Mouse (Mus musculus): ENCODE measurements around the gene Zbed5. TPM values are rescaled to one million over a fixed set of nuclear protein-coding genes. Genes with fewer than 3 reads are reported as not detected.

Gene Zbed5
- polyA plus RNA-seq (2014; fragmentation: Illumina TruSeq; extraction: RNeasy Lipid Tissue Mini Kit (QIAGEN cat#74804); ENCODE audit: low read depth, low replicate concordance) = 1.4 TPM

GRCm38 (mm10) chr5:129895198-129896088, at the start of gene Zbed5:
Gene Zbed5, plus strand, starts transcription at chr5:129895723.

GRCm38 (mm10) chr5:129846752-129847557, 48.6 kb upstream of the Zbed5 start, which contains the start of gene Sumf2:
Gene Sumf2, plus strand, starts transcription at chr5:129846986.

GRCm38 (mm10) chr5:129886911-129887636, 8.4 kb upstream of the Zbed5 start, which contains the start of gene Chchd2:
Gene Chchd2, minus strand, starts transcription at chr5:129887470.

GRCm38 (mm10) chr5:129898449-129898848, 2.9 kb downstream of the Zbed5 start, which contains the start of gene Phkg1:
Gene Phkg1, minus strand, starts transcription at chr5:129898549.

GRCm38 (mm10) chr5:129908242-129908965, 12.9 kb downstream of the Zbed5 start, which contains the start of gene Nupr1l:
Gene Nupr1l, plus strand, starts transcription at chr5:129908540.

GRCm38 (mm10) chr5:129941495-129942045, 46.0 kb downstream of the Zbed5 start, which contains the start of gene Vkorc1l1:
Gene Vkorc1l1, plus strand, starts transcription at chr5:129941970.

Other genes starting within 250 kb of the Zbed5 start
- 4.0 TPM for gene Zfp11, start 225.6 kb upstream of the Zbed5 start, polyA plus RNA-seq (2014; fragmentation: Illumina TruSeq; extraction: RNeasy Lipid Tissue Mini Kit (QIAGEN cat#74804); ENCODE audit: low read depth, low replicate concordance)
- gene Sept14, start 187.2 kb upstream of the Zbed5 start, polyA plus RNA-seq (2014; fragmentation: Illumina TruSeq; extraction: RNeasy Lipid Tissue Mini Kit (QIAGEN cat#74804); ENCODE audit: low read depth, low replicate concordance) = not detected
- gene Mrps17, start 180.2 kb upstream of the Zbed5 start, polyA plus RNA-seq (2014; fragmentation: Illumina TruSeq; extraction: RNeasy Lipid Tissue Mini Kit (QIAGEN cat#74804); ENCODE audit: low read depth, low replicate concordance) = 62.1 TPM
- 85.1 TPM for gene Nipsnap2, start 170.7 kb upstream of the Zbed5 start, polyA plus RNA-seq (2014; fragmentation: Illumina TruSeq; extraction: RNeasy Lipid Tissue Mini Kit (QIAGEN cat#74804); ENCODE audit: low read depth, low replicate concordance)
- gene Psph, start 108.3 kb upstream of the Zbed5 start, polyA plus RNA-seq (2014; fragmentation: Illumina TruSeq; extraction: RNeasy Lipid Tissue Mini Kit (QIAGEN cat#74804); ENCODE audit: low read depth, low replicate concordance) = 3.7 TPM
- 1.6 TPM for gene Sumf2, start 48.7 kb upstream of the Zbed5 start, polyA plus RNA-seq (2014; fragmentation: Illumina TruSeq; extraction: RNeasy Lipid Tissue Mini Kit (QIAGEN cat#74804); ENCODE audit: low read depth, low replicate concordance)
- 446 TPM for gene Chchd2, start 8.3 kb upstream of the Zbed5 start, polyA plus RNA-seq (2014; fragmentation: Illumina TruSeq; extraction: RNeasy Lipid Tissue Mini Kit (QIAGEN cat#74804); ENCODE audit: low read depth, low replicate concordance)
- gene Phkg1, start 2.8 kb downstream of the Zbed5 start, polyA plus RNA-seq (2014; fragmentation: Illumina TruSeq; extraction: RNeasy Lipid Tissue Mini Kit (QIAGEN cat#74804); ENCODE audit: low read depth, low replicate concordance) = 0.35 TPM
- gene Nupr1l, start 12.8 kb downstream of the Zbed5 start, polyA plus RNA-seq (2014; fragmentation: Illumina TruSeq; extraction: RNeasy Lipid Tissue Mini Kit (QIAGEN cat#74804); ENCODE audit: low read depth, low replicate concordance) = 2.0 TPM
- 76.9 TPM for gene Vkorc1l1, start 46.2 kb downstream of the Zbed5 start, polyA plus RNA-seq (2014; fragmentation: Illumina TruSeq; extraction: RNeasy Lipid Tissue Mini Kit (QIAGEN cat#74804); ENCODE audit: low read depth, low replicate concordance)
- 17.4 TPM for gene Gusb, start 107.3 kb downstream of the Zbed5 start, polyA plus RNA-seq (2014; fragmentation: Illumina TruSeq; extraction: RNeasy Lipid Tissue Mini Kit (QIAGEN cat#74804); ENCODE audit: low read depth, low replicate concordance)
- gene Asl, start 133.5 kb downstream of the Zbed5 start, polyA plus RNA-seq (2014; fragmentation: Illumina TruSeq; extraction: RNeasy Lipid Tissue Mini Kit (QIAGEN cat#74804); ENCODE audit: low read depth, low replicate concordance) = 1.8 TPM
- gene Crcp, start 133.6 kb downstream of the Zbed5 start, polyA plus RNA-seq (2014; fragmentation: Illumina TruSeq; extraction: RNeasy Lipid Tissue Mini Kit (QIAGEN cat#74804); ENCODE audit: low read depth, low replicate concordance) = 11.4 TPM
- 13.4 TPM for gene Tpst1, start 177.6 kb downstream of the Zbed5 start, polyA plus RNA-seq (2014; fragmentation: Illumina TruSeq; extraction: RNeasy Lipid Tissue Mini Kit (QIAGEN cat#74804); ENCODE audit: low read depth, low replicate concordance)
- 1.8 TPM for gene Kctd7, start 249.1 kb downstream of the Zbed5 start, polyA plus RNA-seq (2014; fragmentation: Illumina TruSeq; extraction: RNeasy Lipid Tissue Mini Kit (QIAGEN cat#74804); ENCODE audit: low read depth, low replicate concordance)